In the genomic region with DNA sequence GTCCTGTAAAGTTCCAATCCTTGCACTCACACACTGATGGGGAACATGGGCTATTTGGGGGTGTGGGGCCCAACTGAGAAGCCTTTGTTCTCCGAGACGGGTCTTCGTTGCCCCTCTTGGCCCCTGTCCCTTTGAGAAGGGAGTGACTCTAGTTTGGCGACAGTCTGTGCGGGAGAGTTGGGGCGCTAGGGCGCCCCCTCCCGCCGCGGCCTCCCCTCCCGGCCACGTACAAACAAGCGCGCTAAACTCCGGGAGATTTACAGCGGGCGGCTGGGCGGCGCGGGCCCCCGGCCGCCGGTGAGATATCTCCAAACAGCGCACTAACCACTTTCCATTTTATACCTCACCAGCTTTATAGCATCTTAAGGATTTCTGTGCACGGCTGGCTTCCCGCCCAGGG, we compare ENCODE assay signal across 9 mouse cellular contexts.
DNase-seq lines count a peak whose midpoint lies in the region; ATAC-seq and TF ChIP-seq lines count a peak whose summit lies in the region.
"Had no signal": no experiment of that assay in that cellular context is flagged by ENCODE, and none has a peak within 500 bp of the region (broad histone marks: within the 10 kb centered on the region; RNA-seq: fewer than 3 reads in every experiment).

No protein-coding gene starts in this region.

- H3K4me2 ChIP-seq in lung, postnatal 0 days (replicated peaks; ENCODE audit: low read depth, low read length): peak overlapping the region; percentile 37; the same call in 1 of the 2 replicates
- H3K4me2 ChIP-seq in liver, embryonic 13.5 days: peak overlapping the region; percentile 23; the same call in 1 of the 2 replicates

- no peaks in the 10 kb centered on the region for H3K36me3 ChIP-seq in lung, postnatal 0 days (ENCODE audit: insufficient read depth, low read length)
- no peaks in the 10 kb centered on the region for H3K36me3 ChIP-seq in liver, embryonic 13.5 days

- H3K9ac ChIP-seq in lung, postnatal 0 days (replicated peaks; ENCODE audit: low read depth): no peak overlapping the region
- no peak overlapping the region for H3K9ac ChIP-seq in liver, embryonic 13.5 days

- peak; percentile 5 for DNase-seq in adrenal gland, postnatal 10 days
- DNase-seq in adrenal gland, postnatal 36 days: no peak
- DNase-seq in lung, postnatal 0 days (ENCODE audit: low spot score): no peak
- DNase-seq in lung, postnatal 10 days: no peak
- DNase-seq in liver, embryonic 13.5 days: no peak
- DNase-seq in lung, postnatal 4 days: no peak
- DNase-seq in thymus, postnatal 25 days: no peak
- DNase-seq: thymus, postnatal 36 days had no signal

- ATAC-seq in lung, postnatal 0 days: no peak
- no peak for ATAC-seq in liver, embryonic 13.5 days (ENCODE audit: low read depth)
- ATAC-seq in inflammation-experienced regulatory T-cells, adult 6 months: no peak

- H3K4me1 ChIP-seq in lung, postnatal 0 days (ENCODE audit: insufficient read depth, low read depth, low read length): no peaks in the 10 kb centered on the region
- H3K4me1 ChIP-seq in liver, embryonic 13.5 days (replicated peaks): no peaks in the 10 kb centered on the region

- WGBS in lung, postnatal 0 days: 1% methylated on average over 26 of the region's 26 CpGs
- under 1% methylated on average over 26 of the region's 26 CpGs for WGBS in liver, embryonic 13.5 days (ENCODE audit: insufficient replicate concordance)

- no peaks in the 10 kb centered on the region for H3K9me3 ChIP-seq in lung, postnatal 0 days (ENCODE audit: low read length)
- H3K9me3 ChIP-seq in liver, embryonic 13.5 days (replicated peaks): no peaks in the 10 kb centered on the region

- 0 out of 2 replicates have a peak, but pooled peaks cover 6% of the 10 kb centered on the region for H3K27me3 ChIP-seq in lung, postnatal 0 days (replicated peaks; ENCODE audit: insufficient read depth, low read length)
- peaks cover 66% of the 10 kb centered on the region for H3K27me3 ChIP-seq in liver, embryonic 13.5 days

- no peak for TF ChIP-seq CTCF in lung, postnatal 0 days (IDR thresholded peaks at IDR 0.05)

- no peak overlapping the region for H3K4me3 ChIP-seq in lung, postnatal 0 days (ENCODE audit: low read depth, low read length)
- no peak overlapping the region for H3K4me3 ChIP-seq in liver, embryonic 13.5 days (replicated peaks)

- H3K27ac ChIP-seq in lung, postnatal 0 days (ENCODE audit: low read length): no peak overlapping the region
- H3K27ac ChIP-seq in liver, embryonic 13.5 days: no peak overlapping the region

- TF ChIP-seq EP300 in lung, postnatal 0 days (IDR thresholded peaks at IDR 0.05): no peak
